Mouse (Mus musculus) liver, postnatal 0 days (tissue): ENCODE measurements at regions not wholly inside any gene's neighbourhood (a gene's known extent, or its start where the extent isn't known, plus 50 kb on each side); places are given as distances from the start of the nearest gene placed in this dataset.

Experiments used
- ATAC-seq: fragments of 200-750 bp; cut with Nextera tagmentation; 2 replicates; pipeline ENCODE4 v1.8.0; 2017; ENCODE audit warnings: mild to moderate bottlenecking, moderate library complexity
- DNase-seq: peaks from one replicate; pipeline ENCODE4 v3.0.0-alpha.2; 2016
- H3K27ac ChIP-seq: fragments of 300-500 bp; sonication (generic); 2 replicates; pipeline ENCODE4 v1.5.1; 2014; ENCODE audit warnings: antibody characterized with exemption, moderate library complexity, mild to moderate bottlenecking, low read depth
- H3K27me3 ChIP-seq: fragments of 300-500 bp; sonication (generic); 2 replicates; pipeline ENCODE4 v1.6.1; 2014; ENCODE audit warnings: low read length, control low read depth, mixed read lengths; ENCODE audit not compliant: insufficient read depth
- H3K36me3 ChIP-seq: fragments of 300-500 bp; sonication (generic); replicated peaks from 2 replicates; pipeline ENCODE4 v1.6.1; 2014; ENCODE audit warnings: mild to moderate bottlenecking, control low read depth, low read length, moderate library complexity, mixed read lengths; ENCODE audit not compliant: insufficient read depth
- H3K4me1 ChIP-seq: fragments of 300-500 bp; sonication (generic); 2 replicates; pipeline ENCODE4 v1.6.1; 2014; ENCODE audit warnings: antibody characterized with exemption, mild to moderate bottlenecking, control low read depth; ENCODE audit not compliant: insufficient read depth
- H3K4me2 ChIP-seq: fragments of 300-500 bp; sonication (generic); 2 replicates; pipeline ENCODE4 v1.6.1; 2014; ENCODE audit warnings: low read depth, mild to moderate bottlenecking, low read length, moderate library complexity, mixed read lengths
- H3K4me3 ChIP-seq: fragments of 300-500 bp; sonication (generic); 2 replicates; pipeline ENCODE4 v1.5.1; 2014; ENCODE audit warnings: low read depth, low read length
- H3K9ac ChIP-seq: fragments of 300-500 bp; sonication (generic); replicated peaks from 2 replicates; pipeline ENCODE4 v1.6.1; 2014; ENCODE audit warnings: mild to moderate bottlenecking, moderate library complexity
- H3K9me3 ChIP-seq: fragments of 300-500 bp; sonication (generic); 2 replicates; pipeline ENCODE4 v1.6.1; 2016; ENCODE audit warnings: mild to moderate bottlenecking, control low read depth, low read length, mixed read lengths
- CTCF ChIP-seq: sonication (generic); IDR thresholded peaks from 2 replicates; pipeline ENCODE4 v1.5.1; 2016; ENCODE audit warnings: antibody characterized with exemption, low read depth
- EP300 ChIP-seq: IDR thresholded peaks from 2 replicates; pipeline ENCODE4 v1.6.1; 2016; ENCODE audit warnings: antibody characterized with exemption, low read depth, mild to moderate bottlenecking
- WGBS: fragments of 180-500 bp; shearing (Covaris S2); extraction: QIAGEN DNeasy Blood & Tissue Kit; methylation state at CpG from one replicate; pipeline ENCODE4 v1.1.7; 2014; ENCODE audit not compliant: insufficient replicate concordance; 5-methylcytosine and 5-hydroxymethylcytosine counted together

GRCm38 (mm10) chr12:26734558-26734897 is 265.5 kb downstream of the Cmpk2 start:
- no peaks in the 10 kb centered on the region for H3K4me1 ChIP-seq
- WGBS: 62% methylated on average over 3 of the region's 3 CpGs
- H3K27me3 ChIP-seq: no peaks in the 10 kb centered on the region
- H3K4me2 ChIP-seq: no peak overlapping the region
- no peak overlapping the region for H3K4me3 ChIP-seq
- no peak for DNase-seq
- H3K9me3 ChIP-seq: no peaks in the 10 kb centered on the region
- no peak for ATAC-seq
- H3K36me3 ChIP-seq: no peaks in the 10 kb centered on the region
- TF ChIP-seq CTCF: no peak
- TF ChIP-seq EP300: no peak
- no peak overlapping the region for H3K9ac ChIP-seq
- no peak overlapping the region for H3K27ac ChIP-seq

- Histone ChIP-seq H3K36me3 (no peaks in the 10 kb centered on the region), H3K4me3 (no peak overlapping the region), H3K4me1 (no peaks in the 10 kb centered on the region), H3K27ac (no peak overlapping the region), H3K27me3 (no peaks in the 10 kb centered on the region), H3K9ac (no peak overlapping the region), H3K4me2 (no peak overlapping the region), H3K9me3 (no peaks in the 10 kb centered on the region)
- 38% methylated on average over 4 of the region's 4 CpGs for WGBS
- TF ChIP-seq EP300: no peak
- TF ChIP-seq CTCF: peak; percentile 20; the same call in 1 of the 2 replicates
- DNase-seq: no peak
- no peak for ATAC-seq
Observed at GRCm38 (mm10) chr12:26733822-26734557, 265.0 kb downstream of the Cmpk2 start.

GRCm38 (mm10) chr12:26723399-26723798 is 254.4 kb downstream of the Cmpk2 start:
- no peak for DNase-seq
- WGBS: 47% methylated on average over 1 of the region's 1 CpGs
- H3K27ac ChIP-seq: no peak overlapping the region
- H3K4me2 ChIP-seq: no peak overlapping the region
- H3K36me3 ChIP-seq: no peaks in the 10 kb centered on the region
- no peak for TF ChIP-seq CTCF
- H3K9ac ChIP-seq: no peak overlapping the region
- H3K9me3 ChIP-seq: no peaks in the 10 kb centered on the region
- no peak overlapping the region for H3K4me3 ChIP-seq
- no peak for ATAC-seq
- H3K4me1 ChIP-seq: no peaks in the 10 kb centered on the region
- H3K27me3 ChIP-seq: no peaks in the 10 kb centered on the region

- WGBS: 68% methylated on average over 1 of the region's 1 CpGs
- no peak overlapping the region for H3K9ac ChIP-seq
- ATAC-seq: no peak
- no peaks in the 10 kb centered on the region for H3K36me3 ChIP-seq
- H3K4me2 ChIP-seq: no peak overlapping the region
- no peak for TF ChIP-seq EP300
- no peak for TF ChIP-seq CTCF
- no peak overlapping the region for H3K4me3 ChIP-seq
- no peaks in the 10 kb centered on the region for H3K4me1 ChIP-seq
- no peaks in the 10 kb centered on the region for H3K9me3 ChIP-seq
- DNase-seq: no peak
- no peaks in the 10 kb centered on the region for H3K27me3 ChIP-seq
- H3K27ac ChIP-seq: no peak overlapping the region
Observed at GRCm38 (mm10) chr12:26698838-26699237, 229.8 kb downstream of the Cmpk2 start.

- 74% methylated on average over 4 of the region's 4 CpGs for WGBS
- TF ChIP-seq CTCF: no peak
- no peak for TF ChIP-seq EP300
- Histone ChIP-seq H3K27ac (no peak overlapping the region), H3K27me3 (no peaks in the 10 kb centered on the region), H3K9ac (no peak overlapping the region), H3K36me3 (no peaks in the 10 kb centered on the region), H3K4me3 (no peak overlapping the region), H3K4me1 (no peaks in the 10 kb centered on the region), H3K9me3 (no peaks in the 10 kb centered on the region), H3K4me2 (no peak overlapping the region)
- no peak for DNase-seq
- ATAC-seq: no peak
Observed at GRCm38 (mm10) chr12:26688048-26688447, 219.0 kb downstream of the Cmpk2 start.

- no peaks in the 10 kb centered on the region for H3K27me3 ChIP-seq
- no peaks in the 10 kb centered on the region for H3K4me1 ChIP-seq
- no peak overlapping the region for H3K4me2 ChIP-seq
- ATAC-seq (no peak), DNase-seq (no peak)
- no peaks in the 10 kb centered on the region for H3K36me3 ChIP-seq
- TF ChIP-seq EP300 (no peak), CTCF (no peak)
- no peak overlapping the region for H3K9ac ChIP-seq
- WGBS: 45% methylated on average over 3 of the region's 3 CpGs
- H3K4me3 ChIP-seq: no peak overlapping the region
- no peak overlapping the region for H3K27ac ChIP-seq
- no peaks in the 10 kb centered on the region for H3K9me3 ChIP-seq
Observed at GRCm38 (mm10) chr12:26680568-26680947, 211.6 kb downstream of the Cmpk2 start.
